Mouse (Mus musculus) CH12.LX (cell line): ENCODE data around the gene Dab1. TPM values are rescaled to one million over a fixed set of nuclear protein-coding genes. Genes with fewer than 3 reads are reported as not detected.

Experiments
- DNase-seq: peaks from one replicate; pipeline ENCODE4 v3.0.0-alpha.2; 2013; ENCODE audit errors: extremely low read depth
- H3K27ac ChIP-seq: 2 replicates; pipeline ENCODE4 v1.5.1; 2012; ENCODE audit warnings: low read depth, mild to moderate bottlenecking, control low read depth, moderate library complexity; ENCODE audit not compliant: insufficient read depth
- H3K27me3 ChIP-seq: replicated peaks from 2 replicates; pipeline ENCODE3; 2012; ENCODE audit warnings: inconsistent platforms
- H3K36me3 ChIP-seq, 2 experiments: replicated peaks in 1 of 2; 2 replicates each; pipeline versions ENCODE3 to v1.6.1; 2012; ENCODE audit warnings: inconsistent platforms in 1 of 2, low read length in 1 of 2, mild to moderate bottlenecking in 1 of 2, mixed read lengths in 1 of 2, moderate library complexity in 1 of 2; ENCODE audit not compliant: control insufficient read depth in 1 of 2, insufficient read depth in 1 of 2
- H3K4me1 ChIP-seq, 2 experiments: 2 replicates each; pipeline ENCODE4 v1.6.1; 2012; ENCODE audit warnings: inconsistent platforms in 1 of 2, moderate library complexity in 1 of 2; ENCODE audit not compliant: insufficient read depth in 2 of 2, control insufficient read depth in 1 of 2
- H3K4me2 ChIP-seq: 2 replicates; pipeline ENCODE4 v1.6.1; 2012; ENCODE audit warnings: low read depth, mild to moderate bottlenecking, control low read depth; ENCODE audit not compliant: poor library complexity, insufficient read depth, severe bottlenecking
- H3K4me3 ChIP-seq, 3 experiments: fragments of 150-350 bp in 1 of 3; sonication (generic) in 1 of 3; replicated peaks in 1 of 3; 2 replicates each; pipeline versions ENCODE3 to v1.5.1; 2011 to 2012; ENCODE audit warnings: low read depth in 2 of 3, low read length in 2 of 3, mild to moderate bottlenecking in 2 of 3, moderate library complexity in 2 of 3, control low read depth in 1 of 3, improper control_type of control experiment in 1 of 3, inconsistent platforms in 1 of 3, mixed read lengths in 1 of 3; ENCODE audit not compliant: poor library complexity in 1 of 3
- H3K79me2 ChIP-seq: replicated peaks from 2 replicates; pipeline ENCODE4 v1.6.1; 2012; ENCODE audit warnings: mild to moderate bottlenecking, moderate library complexity; ENCODE audit not compliant: control insufficient read depth, poor library complexity, insufficient read depth, severe bottlenecking; ENCODE audit errors: extremely low read depth
- H3K9ac ChIP-seq: 2 replicates; pipeline ENCODE4 v1.6.1; 2012; ENCODE audit warnings: low read depth, mild to moderate bottlenecking, control low read depth, moderate library complexity; ENCODE audit not compliant: insufficient read depth
- H3K9me3 ChIP-seq: replicated peaks from 2 replicates; pipeline ENCODE3; 2012; ENCODE audit warnings: low read length, inconsistent platforms, mixed read lengths
- BHLHE40 ChIP-seq: IDR thresholded peaks from 2 replicates; pipeline ENCODE4 v1.6.1; 2011; ENCODE audit warnings: mild to moderate bottlenecking, low read depth, low read length, improper control_type of control experiment
- CHD1 ChIP-seq: IDR thresholded peaks from 2 replicates; pipeline ENCODE4 v1.6.1; 2012; ENCODE audit warnings: low read depth, low read length, improper control_type of control experiment, inconsistent platforms
- CTCF ChIP-seq, 2 experiments: IDR thresholded peaks in 1 of 2; conservative IDR thresholded peaks in 1 of 2; 2 replicates each; pipeline ENCODE4 v1.5.1; 2011 to 2012; ENCODE audit warnings: low read depth in 2 of 2, low read length in 2 of 2, improper control_type of control experiment in 1 of 2, inconsistent platforms in 1 of 2, mild to moderate bottlenecking in 1 of 2, moderate library complexity in 1 of 2
- ELF1 ChIP-seq: IDR thresholded peaks from 2 replicates; pipeline ENCODE4 v1.6.1; 2014; ENCODE audit warnings: low read depth, mild to moderate bottlenecking, inconsistent platforms, low read length, improper control_type of control experiment
- ETS1 ChIP-seq: conservative IDR thresholded peaks from 2 replicates; pipeline ENCODE4 v1.6.1; 2012; ENCODE audit warnings: low read depth, mild to moderate bottlenecking, inconsistent platforms, low read length, improper control_type of control experiment, moderate library complexity
- GABPA ChIP-seq: IDR thresholded peaks from 2 replicates; pipeline ENCODE4 v1.6.1; 2012; ENCODE audit warnings: low read depth, low read length, improper control_type of control experiment, inconsistent platforms; ENCODE audit not compliant: insufficient replicate concordance
- HCFC1 ChIP-seq: IDR thresholded peaks from 2 replicates; pipeline ENCODE4 v1.6.1; 2012; ENCODE audit warnings: low read depth, mild to moderate bottlenecking, inconsistent platforms, low read length, improper control_type of control experiment
- JUN ChIP-seq: IDR thresholded peaks from 2 replicates; pipeline ENCODE4 v1.6.1; 2011; ENCODE audit warnings: low read depth, mild to moderate bottlenecking, low read length, improper control_type of control experiment, moderate library complexity; ENCODE audit not compliant: insufficient read depth
- JUND ChIP-seq: conservative IDR thresholded peaks from 2 replicates; pipeline ENCODE4 v1.6.1; 2011; ENCODE audit warnings: low read depth, low read length, improper control_type of control experiment
- MAFK ChIP-seq: IDR thresholded peaks from 2 replicates; pipeline ENCODE4 v1.6.1; 2011; ENCODE audit warnings: low read length, improper control_type of control experiment; ENCODE audit not compliant: insufficient replicate concordance
- MAX ChIP-seq: IDR thresholded peaks from 2 replicates; pipeline ENCODE4 v1.6.1; 2011; ENCODE audit warnings: low read length, improper control_type of control experiment
- MAZ ChIP-seq: IDR thresholded peaks from 2 replicates; pipeline ENCODE4 v1.6.1; 2012; ENCODE audit warnings: low read depth, mild to moderate bottlenecking, inconsistent platforms, low read length, improper control_type of control experiment, moderate library complexity
- MXI1 ChIP-seq: IDR thresholded peaks from 2 replicates; pipeline ENCODE4 v1.6.1; 2011; ENCODE audit warnings: mild to moderate bottlenecking, low read depth, low read length, improper control_type of control experiment
- MYC ChIP-seq: IDR thresholded peaks from 2 replicates; pipeline ENCODE4 v1.6.1; 2011; ENCODE audit warnings: low read depth, mild to moderate bottlenecking, improper control_type of control experiment, low read length
- PAX5 ChIP-seq: IDR thresholded peaks from 2 replicates; pipeline ENCODE4 v1.6.1; 2012; ENCODE audit warnings: low read length, inconsistent platforms, mixed read lengths
- POLR2AphosphoS2 ChIP-seq: IDR thresholded peaks from 2 replicates; pipeline ENCODE4 v1.6.1; 2011; ENCODE audit warnings: low read depth, low read length, improper control_type of control experiment
- RAD21 ChIP-seq: IDR thresholded peaks from 2 replicates; pipeline ENCODE4 v1.6.1; 2011; ENCODE audit warnings: low read depth, mild to moderate bottlenecking, low read length, improper control_type of control experiment, moderate library complexity
- UBTF ChIP-seq: IDR thresholded peaks from 2 replicates; pipeline ENCODE4 v1.6.1; 2012; ENCODE audit warnings: low read depth, mild to moderate bottlenecking, inconsistent platforms, low read length, improper control_type of control experiment, moderate library complexity
- USF1 ChIP-seq: IDR thresholded peaks from 2 replicates; pipeline ENCODE4 v1.6.1; 2014; ENCODE audit warnings: low read depth, mild to moderate bottlenecking, inconsistent platforms, low read length, improper control_type of control experiment
- USF2 ChIP-seq: conservative IDR thresholded peaks from 2 replicates; pipeline ENCODE4 v1.6.1; 2011; ENCODE audit warnings: low read depth, low read length, improper control_type of control experiment
- ZMIZ1 ChIP-seq: IDR thresholded peaks from 2 replicates; pipeline ENCODE4 v1.6.1; 2012; ENCODE audit warnings: low read depth, mild to moderate bottlenecking, inconsistent platforms, low read length, improper control_type of control experiment
- ZNF384 ChIP-seq: IDR thresholded peaks from 2 replicates; pipeline ENCODE4 v1.6.1; 2012; ENCODE audit warnings: low read depth, low read length, improper control_type of control experiment, inconsistent platforms
- dilution Hi-C: fragments of 300-500 bp; cut with MboI; formaldehyde crosslinking; loops from 2 replicates; pipeline ENCODE4 v1.14.3; 2020; ENCODE audit warnings: low sequenced_read_pairs; ENCODE audit not compliant: extremely low pct_unique_long_range_greater_than_20kb, extremely low pct_ligation_motif_present
- in situ Hi-C: fragments of 300-500 bp; cut with MboI; formaldehyde crosslinking; loops from 3 replicates; pipeline ENCODE4 v1.14.3; 2019; ENCODE audit warnings: low sequenced_read_pairs, low pct_ligation_motif_present, low pct_unique_long_range_greater_than_20kb, mixed read lengths
- polyA plus RNA-seq: library from polyadenylated mRNA; unstranded; fragments of >175 nt; gene quantifications from 2 replicates; pipeline ENCODE4 v1.2.1, GENCODE M21; 2012; ENCODE audit warnings: low read depth; ENCODE audit not compliant: insufficient read length
- total RNA-seq, 2 experiments: library from RNA; depleted of rRNA; stranded (reverse); fragments of 300-350 nt in 1 of 2; fragments of >200 nt in 1 of 2; gene quantifications; 2 replicates each; pipeline ENCODE4 v1.2.3; 2012 to 2014

The Dab1 gene
- total and polyA plus RNA-seq, 3 experiments = not detected

DNA sequence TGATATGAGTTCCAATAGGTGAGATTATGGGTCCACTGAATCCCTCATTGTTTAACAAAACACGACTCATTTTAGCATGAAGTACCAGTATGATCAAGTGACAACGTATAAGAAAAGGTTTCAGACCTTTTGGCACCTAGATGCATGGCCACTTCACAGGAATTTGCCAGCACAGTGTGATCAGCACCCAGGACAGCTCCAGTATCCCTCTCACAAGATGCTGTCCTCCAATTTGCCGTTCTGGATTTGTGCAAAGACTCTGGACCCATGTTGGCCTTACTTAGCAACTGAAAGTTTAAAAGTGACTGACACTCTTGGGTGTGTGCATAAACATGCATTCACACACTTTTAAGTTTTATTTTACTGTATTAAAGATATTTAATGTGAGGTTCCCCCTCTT, 256.4 kb downstream of the Dab1 start:
- H3K79me2 ChIP-seq = no peaks in the 10 kb centered on the region
- TF ChIP-seq ELF1 (no peak), JUN (no peak), MAFK (no peak), HCFC1 (no peak), GABPA (no peak), CTCF (conservative IDR thresholded peaks at IDR 0.05 in 1 of 2, IDR thresholded peaks at IDR 0.05 in 1 of 2; ENCODE audit: low read depth in 2 of 2, low read length in 2 of 2) (no peak), BHLHE40 (no peak), MXI1 (no peak), USF1 (no peak), MAZ (no peak), PAX5 (no peak), ZNF384 (no peak)
- H3K4me1 ChIP-seq = no peaks in the 10 kb centered on the region
- no peak overlapping the region for H3K4me3 ChIP-seq
- dilution Hi-C loops (no loop called here), in situ Hi-C loops (no loop called here)
- H3K27ac ChIP-seq = no peak overlapping the region
- DNase-seq = no peak
- no peaks in the 10 kb centered on the region for H3K27me3 ChIP-seq
- no peaks in the 10 kb centered on the region for H3K36me3 ChIP-seq
- no peak overlapping the region for H3K9ac ChIP-seq
- H3K4me2 ChIP-seq = no peak overlapping the region
- H3K9me3 ChIP-seq = peaks cover 66% of the 10 kb centered on the region

DNA sequence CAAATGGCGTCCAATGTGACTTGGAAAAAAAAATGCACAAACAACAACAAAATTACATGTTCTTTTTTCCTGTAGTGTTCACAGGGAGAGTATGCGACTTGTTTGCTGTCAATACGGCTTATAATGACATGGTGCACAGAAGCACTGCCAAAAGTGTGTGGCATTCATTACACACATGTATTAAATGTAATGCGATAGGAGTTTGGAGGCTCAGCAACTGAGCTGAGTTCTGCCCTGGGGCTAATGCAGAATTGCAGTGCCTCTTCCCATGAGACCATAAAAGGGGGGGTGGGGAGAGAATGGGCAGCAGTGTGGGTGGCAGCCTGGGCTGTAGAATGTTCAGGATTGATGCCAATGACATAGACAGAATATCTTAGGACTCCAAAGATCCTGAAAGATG, 259.7 kb downstream of the Dab1 start:
- Histone ChIP-seq H3K4me2 (no peak overlapping the region), H3K4me1 (no peaks in the 10 kb centered on the region), H3K9ac (no peak overlapping the region), H3K4me3 (no peak overlapping the region), H3K36me3 (no peaks in the 10 kb centered on the region), H3K27me3 (no peaks in the 10 kb centered on the region), H3K9me3 (peaks cover 58% of the 10 kb centered on the region), H3K27ac (no peak overlapping the region), H3K79me2 (no peaks in the 10 kb centered on the region)
- TF ChIP-seq MYC = no peak
- no peak for TF ChIP-seq MAZ
- in situ Hi-C loops = no loop called here
- dilution Hi-C loops = no loop called here
- no peak for DNase-seq

DNA sequence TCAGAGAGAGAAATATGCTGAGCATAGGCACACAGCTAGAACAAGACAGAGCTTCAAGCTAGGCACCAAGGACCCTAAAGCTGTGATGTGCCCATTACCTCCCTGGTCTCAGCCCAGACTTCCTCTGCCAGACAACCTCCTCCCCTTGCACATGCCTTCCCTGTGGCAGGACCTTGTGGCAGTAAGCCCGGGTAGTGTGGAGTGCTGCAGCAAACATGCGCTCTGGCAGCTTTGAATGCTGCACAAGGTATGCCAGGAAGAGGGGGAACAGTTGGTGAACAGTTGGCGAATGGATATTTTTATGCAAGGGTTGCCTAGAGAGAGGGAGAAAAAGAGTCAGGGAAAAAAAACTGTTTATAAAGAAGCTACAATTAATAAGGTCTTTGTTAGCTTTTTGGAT, 262.5 kb downstream of the Dab1 start:
- H3K9me3 ChIP-seq = peaks cover 60% of the 10 kb centered on the region
- no peak for DNase-seq
- no peaks in the 10 kb centered on the region for H3K27me3 ChIP-seq
- H3K4me2 ChIP-seq = no peak overlapping the region
- dilution Hi-C loops = no loop called here
- no peak overlapping the region for H3K9ac ChIP-seq
- no peaks in the 10 kb centered on the region for H3K4me1 ChIP-seq
- H3K79me2 ChIP-seq = no peaks in the 10 kb centered on the region
- H3K27ac ChIP-seq = no peak overlapping the region
- no peaks in the 10 kb centered on the region for H3K36me3 ChIP-seq
- no peak for TF ChIP-seq RAD21
- TF ChIP-seq USF2 = no peak
- no peak for TF ChIP-seq CHD1
- no peak for TF ChIP-seq GABPA
- TF ChIP-seq PAX5 = no peak
- no peak for TF ChIP-seq UBTF
- no peak for TF ChIP-seq ZMIZ1
- no peak for TF ChIP-seq JUND
- no peak for TF ChIP-seq ETS1
- no peak for TF ChIP-seq POLR2AphosphoS2
- TF ChIP-seq MAX = no peak
- no peak for TF ChIP-seq ZNF384
- TF ChIP-seq MYC = no peak
- in situ Hi-C loops = no loop called here
- no peak overlapping the region for H3K4me3 ChIP-seq
